Mouse (Mus musculus) left cerebral cortex, adult 9 months (tissue): ENCODE data around the gene Slc44a3.

Source experiments
- DNase-seq, 2 experiments: peaks; one replicate each; pipeline ENCODE4 v3.0.0; 2022; ENCODE audit warnings: low spot score in 2 of 2

Slc44a3 gene

DNA sequence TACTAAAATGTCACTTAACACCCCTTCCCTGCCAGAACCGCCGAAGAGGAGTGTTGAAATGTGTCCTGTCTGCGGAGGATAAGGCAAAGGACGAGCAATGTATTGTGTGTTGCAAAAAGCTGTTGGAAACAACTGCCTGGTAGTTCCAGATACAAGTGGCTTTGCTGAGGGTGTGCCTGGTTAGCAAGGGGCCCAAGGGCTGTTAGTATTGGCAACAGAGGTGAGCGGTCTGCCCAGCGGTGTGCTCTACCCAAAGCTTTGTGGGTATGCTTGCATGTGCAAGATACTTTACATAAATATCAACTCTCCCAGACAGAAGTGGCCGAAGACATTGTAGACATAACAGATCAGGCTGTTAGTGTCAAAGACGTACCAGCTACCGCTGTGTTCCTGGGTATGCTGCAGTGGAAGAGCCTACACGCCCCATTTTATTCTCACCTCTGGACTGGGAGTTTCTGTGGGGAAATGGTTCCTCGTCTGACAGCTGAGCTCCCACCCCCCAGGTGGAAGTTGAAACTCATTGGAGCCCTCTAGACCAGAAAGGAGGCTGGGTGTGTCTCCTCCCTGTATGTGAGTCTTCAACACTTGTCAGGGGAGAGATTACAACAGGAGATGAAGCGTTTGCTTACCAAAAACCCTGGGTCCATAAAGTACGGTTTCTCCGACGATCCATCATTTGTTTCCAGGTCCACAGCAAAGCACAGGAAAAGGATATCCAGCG lies 71.6 kb downstream of the Slc44a3 start:
- DNase-seq: no peak

GRCm38 (mm10) chr3:121458545-121459492 lies 73.4 kb downstream of the Slc44a3 start:
- no peak for DNase-seq

DNA sequence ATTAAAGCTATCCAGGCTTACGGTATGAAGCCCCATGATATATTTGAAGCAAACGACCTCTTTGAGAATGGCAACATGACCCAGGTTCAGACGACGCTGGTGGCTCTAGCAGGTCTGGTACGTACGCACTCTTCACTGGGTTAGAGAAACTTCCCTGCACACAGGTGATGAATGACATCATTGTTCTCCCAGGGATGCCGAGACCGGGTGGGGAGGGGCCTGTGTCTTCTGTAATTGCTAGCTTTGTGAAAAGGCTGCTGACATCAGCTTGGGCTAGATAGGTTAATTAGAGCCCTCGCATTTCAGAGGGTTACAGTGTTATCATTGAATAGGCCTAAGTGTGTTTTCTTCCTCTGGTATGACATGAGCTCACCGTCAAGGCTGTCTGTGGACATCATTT lies 80.8 kb downstream of the Slc44a3 start:
- no peak for DNase-seq

- DNase-seq: no peak
These were observed 82.7 kb downstream of the Slc44a3 start for GRCm38 (mm10) chr3:121449527-121449926.

DNA sequence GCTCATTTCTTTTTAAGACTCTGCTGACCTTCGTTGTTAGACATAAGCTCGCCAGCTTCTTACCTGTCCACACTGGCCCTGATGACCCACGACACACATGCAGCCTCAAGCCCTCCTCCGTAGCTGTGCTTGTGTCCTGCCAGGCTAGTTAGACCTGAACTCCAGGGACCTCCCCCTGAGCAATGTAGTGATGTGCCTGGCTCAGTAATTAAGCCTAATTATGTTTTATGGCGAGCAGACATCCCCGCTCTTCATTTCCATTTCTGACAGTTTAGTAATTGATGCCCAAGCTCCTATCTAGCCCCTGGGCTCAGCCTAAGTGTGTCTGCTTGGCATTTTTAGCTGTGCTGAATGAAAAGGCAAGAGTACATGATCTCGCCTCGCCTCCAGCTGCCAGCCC lies 83.6 kb downstream of the Slc44a3 start:
- no peak for DNase-seq

GRCm38 (mm10) chr3:121448029-121448468 lies 84.2 kb downstream of the Slc44a3 start:
- DNase-seq: no peak

- no peak for DNase-seq
These were observed 85.8 kb downstream of the Slc44a3 start for GRCm38 (mm10) chr3:121446454-121446853.

- no peak for DNase-seq
These were observed 87.8 kb downstream of the Slc44a3 start for GRCm38 (mm10) chr3:121444414-121444813.

GRCm38 (mm10) chr3:121443861-121444271 lies 88.3 kb downstream of the Slc44a3 start:
- no peak for DNase-seq

- no peak for DNase-seq
These were observed 89.9 kb downstream of the Slc44a3 start for GRCm38 (mm10) chr3:121442288-121442687.

DNA sequence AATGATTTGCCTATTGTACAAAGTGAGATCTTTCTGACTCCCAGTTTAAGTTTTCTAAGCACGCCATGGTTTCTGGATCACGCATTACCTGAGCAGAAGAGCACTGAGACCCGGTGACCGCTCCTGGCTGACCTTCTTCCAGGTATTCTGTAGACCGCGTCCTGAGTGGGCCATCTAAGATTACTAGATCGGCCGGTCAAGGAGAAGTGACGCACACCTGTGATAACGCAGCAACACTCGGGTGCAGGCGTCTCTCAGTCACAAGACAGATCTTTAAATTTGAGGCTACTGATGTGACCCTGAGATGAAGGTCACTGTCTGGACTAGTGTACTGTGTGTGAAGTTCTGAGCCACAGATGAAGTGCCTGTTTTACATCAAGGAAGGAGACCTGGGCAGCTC lies 90.7 kb downstream of the Slc44a3 start:
- no peak for DNase-seq

- DNase-seq: no peak
These were observed 92.5 kb downstream of the Slc44a3 start for GRCm38 (mm10) chr3:121439623-121440161.

- no peak for DNase-seq
These were observed 94.2 kb downstream of the Slc44a3 start for GRCm38 (mm10) chr3:121437996-121438395.

DNA sequence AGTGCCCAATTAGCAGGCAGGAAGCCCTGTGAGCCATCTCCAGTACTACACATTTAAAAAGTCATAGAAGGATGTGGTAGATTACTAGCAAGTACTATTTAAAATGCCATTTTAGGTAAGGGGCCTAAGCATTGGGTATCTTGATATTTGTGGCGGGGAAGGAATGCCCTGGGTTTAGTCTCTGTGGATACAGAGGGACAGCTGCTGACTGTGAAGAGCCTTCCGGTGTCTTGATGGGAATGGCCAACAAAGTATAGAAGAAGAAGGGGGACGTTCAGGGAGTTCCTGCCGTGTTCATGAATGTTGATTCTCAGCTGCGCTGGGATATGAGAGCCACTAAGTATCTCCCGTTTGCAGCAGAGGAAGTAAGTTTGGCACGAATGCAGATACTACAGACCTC lies 95.1 kb downstream of the Slc44a3 start:
- DNase-seq: no peak

DNA sequence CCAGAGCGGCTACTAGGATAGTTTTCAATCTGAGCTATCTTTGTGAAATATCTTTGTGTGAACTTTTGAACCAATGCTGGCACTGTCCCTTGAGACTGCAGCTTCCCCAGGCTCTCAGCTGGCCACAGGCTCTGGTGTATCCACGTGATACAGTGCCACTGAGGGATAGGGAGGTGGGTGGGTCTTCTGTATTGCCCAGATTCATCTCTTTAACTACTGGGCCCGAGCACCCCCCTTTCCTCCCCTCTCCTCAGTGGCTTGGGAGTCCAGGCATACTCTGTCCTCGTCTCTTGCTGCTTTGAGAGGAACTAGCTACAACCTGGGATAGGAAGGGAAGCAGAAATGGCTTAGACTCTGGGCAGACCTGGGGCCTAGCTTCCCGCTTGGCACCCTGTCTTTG lies 96.9 kb downstream of the Slc44a3 start:
- DNase-seq: no peak

GRCm38 (mm10) chr3:121433968-121434533 lies 98.2 kb downstream of the Slc44a3 start:
- DNase-seq: no peak

DNA sequence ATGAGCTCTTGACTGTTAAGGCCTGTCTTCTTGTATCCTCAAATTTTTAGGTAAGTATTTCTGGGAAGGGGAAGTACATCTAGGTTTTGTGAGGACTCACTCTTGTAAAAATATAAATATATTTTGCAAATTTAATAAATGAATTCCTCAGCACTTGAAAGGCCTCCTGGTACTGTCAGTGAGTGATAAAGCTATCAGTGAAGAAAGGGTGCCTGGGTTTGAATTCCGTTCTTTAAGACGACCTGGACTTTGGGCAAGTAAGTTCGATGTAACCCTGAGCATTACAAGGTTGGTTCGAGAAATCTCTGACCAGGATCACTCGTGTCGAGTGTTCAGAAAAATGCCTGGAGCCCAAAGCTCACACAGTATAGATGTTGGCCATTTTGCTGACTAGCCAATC lies 98.8 kb downstream of the Slc44a3 start:
- no peak for DNase-seq

DNA sequence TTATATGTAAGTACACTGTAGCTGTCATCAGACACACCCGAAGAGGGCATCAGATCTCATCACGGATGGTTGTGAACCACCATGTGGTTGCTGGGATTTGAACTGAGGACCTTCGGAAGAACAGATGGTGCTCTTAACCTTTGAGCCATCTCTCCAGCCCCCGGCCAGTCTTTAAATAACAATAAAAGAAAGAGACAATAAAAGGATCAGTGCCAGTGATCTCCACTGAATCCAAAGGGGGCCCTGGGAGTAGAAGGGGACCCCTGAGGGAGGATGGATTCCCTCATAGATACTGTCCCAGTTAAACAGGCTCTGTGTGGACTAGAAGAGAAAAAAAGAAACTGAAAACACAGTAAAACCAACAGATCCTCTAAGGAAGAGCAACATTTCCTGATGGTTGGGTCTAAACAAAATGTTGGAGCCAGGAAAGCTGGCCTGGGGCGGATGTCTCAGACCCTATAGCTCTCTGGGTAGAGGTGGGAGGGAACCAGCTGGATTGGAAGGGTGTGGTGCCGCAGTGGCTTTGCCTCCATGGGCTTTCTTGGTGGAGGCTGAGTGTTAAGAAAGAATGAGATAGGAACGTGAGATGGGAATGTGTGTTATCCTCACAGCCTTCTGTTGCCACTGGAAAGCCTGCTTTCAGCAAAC lies 101.8 kb downstream of the Slc44a3 start:
- DNase-seq: no peak

DNA sequence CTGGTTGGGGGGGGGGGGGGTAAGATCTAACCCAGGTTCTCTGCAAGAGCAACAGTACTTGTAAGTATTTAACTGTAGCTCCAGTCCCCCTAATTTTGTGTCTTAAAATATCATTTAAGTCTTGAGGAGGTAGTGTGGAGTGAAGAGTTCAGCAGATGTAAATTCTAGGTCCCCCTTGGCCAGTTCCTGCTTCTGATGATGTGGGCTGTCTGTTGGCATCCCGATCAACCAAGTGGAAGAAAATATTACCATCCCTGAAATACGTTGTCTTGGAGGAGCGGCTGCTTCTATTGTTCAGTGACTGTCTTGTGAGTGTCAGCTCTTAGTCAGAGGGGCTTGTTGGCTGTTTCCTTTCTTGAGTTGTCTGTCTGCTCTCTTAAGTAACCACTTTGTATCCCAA lies 102.7 kb downstream of the Slc44a3 start:
- DNase-seq: no peak

DNA sequence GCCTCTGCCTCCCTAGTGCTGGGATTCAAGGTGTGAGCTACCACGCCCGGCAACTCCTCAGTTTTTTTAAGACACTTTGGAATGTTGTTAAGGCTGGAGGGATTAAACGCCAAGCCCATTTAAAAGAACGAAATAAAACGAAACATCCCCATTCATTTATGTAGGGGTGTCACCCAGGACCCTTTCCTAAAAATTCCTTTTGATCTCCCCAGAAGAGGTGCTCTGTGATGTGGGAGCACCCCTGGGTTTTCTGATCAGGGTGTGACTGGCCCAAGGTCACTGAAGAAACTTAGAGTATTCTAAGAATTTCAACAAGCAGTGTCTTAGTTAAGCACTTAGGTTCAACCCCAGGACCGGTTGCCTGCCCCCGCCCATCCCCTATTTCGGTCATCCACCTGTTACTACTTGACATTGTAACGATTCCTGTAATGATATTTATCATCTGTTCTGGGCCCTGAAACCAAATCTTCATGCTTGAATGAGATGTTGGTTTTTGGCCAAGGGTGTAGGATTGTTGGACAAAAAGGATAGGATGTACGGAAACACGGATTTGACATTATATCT lies 103.4 kb downstream of the Slc44a3 start:
- no peak for DNase-seq

DNA sequence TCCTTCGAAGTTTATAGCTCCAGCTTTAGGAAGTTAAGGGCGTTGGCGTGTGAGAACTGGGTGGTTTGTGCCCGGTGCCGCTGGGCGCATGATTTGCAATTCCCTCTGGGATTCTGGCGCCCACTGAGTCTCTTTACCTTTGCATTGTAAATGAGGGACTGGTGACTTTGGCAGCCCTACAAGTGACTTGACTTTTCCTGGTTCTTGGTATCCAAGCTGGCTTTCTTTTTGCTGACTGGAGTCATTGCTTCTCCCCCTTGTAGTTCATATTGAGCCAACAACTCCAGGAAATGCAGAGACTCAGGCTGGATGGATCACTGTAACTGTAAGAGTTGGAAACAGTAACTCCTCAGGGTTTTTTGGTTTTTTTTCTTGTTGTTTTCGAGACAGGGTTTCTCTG lies 104.0 kb downstream of the Slc44a3 start:
- DNase-seq: no peak
